Mouse (Mus musculus) splenic B cell, adult 2 months (primary cell): ENCODE results near the gene Bach2.

ENCODE experiments used
- DNase-seq: peaks from one replicate; pipeline ENCODE4 v3.0.0-alpha.2; 2011; ENCODE audit warnings: low read depth, low spot score
- H3K27me3 ChIP-seq: 2 replicates; pipeline ENCODE4 v1.6.1; 2012; ENCODE audit warnings: mild to moderate bottlenecking, low read length, moderate library complexity, mixed read lengths; ENCODE audit not compliant: control insufficient read depth, poor library complexity, insufficient read depth, severe bottlenecking
- H3K36me3 ChIP-seq: 2 replicates; pipeline ENCODE4 v1.6.1; 2012; ENCODE audit warnings: mild to moderate bottlenecking, low read length, moderate library complexity, mixed read lengths; ENCODE audit not compliant: control insufficient read depth, poor library complexity, insufficient read depth, severe bottlenecking

Bach2 gene

GRCm38 (mm10) chr4:32572118-32572517 lies 333.5 kb downstream of the Bach2 start:
- peak; percentile 80 for DNase-seq
- H3K36me3 ChIP-seq: peaks cover 7% of the 10 kb centered on the region; the same call in 1 of the 2 replicates

GRCm38 (mm10) chr4:32573586-32573985 lies 335.0 kb downstream of the Bach2 start:
- DNase-seq: no peak
- Histone ChIP-seq H3K36me3 (peaks cover 8% of the 10 kb centered on the region; the same call in 1 of the 2 replicates), H3K27me3 (no peaks in the 10 kb centered on the region)

More at GRCm38 (mm10) chr4:32572118-32572517, 333.5 kb downstream of the Bach2 start:
- H3K27me3 ChIP-seq: no peaks in the 10 kb centered on the region

GRCm38 (mm10) chr4:32574604-32575003 lies 336.0 kb downstream of the Bach2 start:
- Histone ChIP-seq H3K36me3 (peaks cover 8% of the 10 kb centered on the region; the same call in 1 of the 2 replicates), H3K27me3 (no peaks in the 10 kb centered on the region)
- no peak for DNase-seq

- peak; percentile 30 for DNase-seq
Observed at GRCm38 (mm10) chr4:32575165-32575564, 336.6 kb downstream of the Bach2 start.

GRCm38 (mm10) chr4:32579850-32580249 lies 341.2 kb downstream of the Bach2 start:
- Histone ChIP-seq H3K36me3 (peaks cover 15% of the 10 kb centered on the region), H3K27me3 (no peaks in the 10 kb centered on the region)
- DNase-seq: no peak

More at GRCm38 (mm10) chr4:32575165-32575564, 336.6 kb downstream of the Bach2 start:
- Histone ChIP-seq H3K27me3 (no peaks in the 10 kb centered on the region), H3K36me3 (peaks cover 9% of the 10 kb centered on the region)

- H3K27me3 ChIP-seq: no peaks in the 10 kb centered on the region
- H3K36me3 ChIP-seq: peaks cover 9% of the 10 kb centered on the region
- DNase-seq: no peak
Observed at GRCm38 (mm10) chr4:32584181-32584580, 345.6 kb downstream of the Bach2 start.

- Histone ChIP-seq H3K27me3 (no peaks in the 10 kb centered on the region), H3K36me3 (peaks cover under 1% of the 10 kb centered on the region; the same call in 1 of the 2 replicates)
- DNase-seq: peak; percentile 81
Observed at GRCm38 (mm10) chr4:32586596-32586995, 348.0 kb downstream of the Bach2 start.

GRCm38 (mm10) chr4:32587543-32587942 lies 348.9 kb downstream of the Bach2 start:
- no peaks in the 10 kb centered on the region for H3K27me3 ChIP-seq
- peak; percentile 52 for DNase-seq
- no peaks in the 10 kb centered on the region; the same call in 1 of the 2 replicates for H3K36me3 ChIP-seq

- peak; percentile 81 for DNase-seq
- Histone ChIP-seq H3K36me3 (no peaks in the 10 kb centered on the region; the same call in 1 of the 2 replicates), H3K27me3 (no peaks in the 10 kb centered on the region)
Observed at GRCm38 (mm10) chr4:32588237-32588636, 349.6 kb downstream of the Bach2 start.

GRCm38 (mm10) chr4:32601135-32601534 lies 362.5 kb downstream of the Bach2 start:
- H3K36me3 ChIP-seq: no peaks in the 10 kb centered on the region
- no peaks in the 10 kb centered on the region; the same call in 1 of the 2 replicates for H3K27me3 ChIP-seq

GRCm38 (mm10) chr4:32602660-32603059 lies 364.1 kb downstream of the Bach2 start, which contains the start of gene Gja10:
TSS of gene Gja10 (minus strand) at chr4:32602760.
- Histone ChIP-seq H3K36me3 (no peaks in the 10 kb centered on the region), H3K27me3 (no peaks in the 10 kb centered on the region; the same call in 1 of the 2 replicates)
- no peak for DNase-seq

More at GRCm38 (mm10) chr4:32601135-32601534, 362.5 kb downstream of the Bach2 start:
- peak; percentile 70 for DNase-seq

- Histone ChIP-seq H3K36me3 (no peaks in the 10 kb centered on the region), H3K27me3 (no peaks in the 10 kb centered on the region)
- peak; percentile 99 for DNase-seq
Observed at GRCm38 (mm10) chr4:32615034-32615881, 376.7 kb downstream of the Bach2 start, which contains the start of gene Casp8ap2. TSS of gene Casp8ap2 (plus strand) at chr4:32615451.

GRCm38 (mm10) chr4:32621637-32622036 lies 383.0 kb downstream of the Bach2 start:
- no peaks in the 10 kb centered on the region for H3K36me3 ChIP-seq
- DNase-seq: no peak
- H3K27me3 ChIP-seq: no peaks in the 10 kb centered on the region
